Mouse (Mus musculus): Measurements from ENCODE around the gene St5.

The St5 gene

DNA sequence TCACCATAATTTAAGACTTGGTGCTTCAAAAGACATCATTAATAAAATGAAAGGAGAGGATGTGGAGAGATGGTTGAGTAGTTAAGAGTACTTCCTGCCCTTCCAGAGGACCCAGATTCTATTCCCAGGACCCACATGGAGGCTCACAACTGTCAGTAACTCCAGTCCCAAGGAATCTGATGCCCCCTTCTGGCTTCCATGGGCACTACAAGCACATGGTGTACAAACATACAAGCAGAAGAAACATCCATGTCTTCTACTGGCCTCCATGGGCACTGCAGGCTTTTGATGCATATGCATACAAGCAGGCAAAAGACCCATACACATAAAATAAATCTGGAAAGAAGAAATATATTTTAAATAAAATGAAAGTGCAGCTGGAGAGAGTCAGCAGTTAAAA lies 3.2 kb downstream of the St5 start:
- DNase-seq (ENCODE audit: low read depth, low spot score), result peak; percentile 86

GRCm38 (mm10) chr7:109695339-109695726 lies 8.1 kb downstream of the St5 start:
- DNase-seq (ENCODE audit: low read depth, low spot score), result peak; percentile 90

DNA sequence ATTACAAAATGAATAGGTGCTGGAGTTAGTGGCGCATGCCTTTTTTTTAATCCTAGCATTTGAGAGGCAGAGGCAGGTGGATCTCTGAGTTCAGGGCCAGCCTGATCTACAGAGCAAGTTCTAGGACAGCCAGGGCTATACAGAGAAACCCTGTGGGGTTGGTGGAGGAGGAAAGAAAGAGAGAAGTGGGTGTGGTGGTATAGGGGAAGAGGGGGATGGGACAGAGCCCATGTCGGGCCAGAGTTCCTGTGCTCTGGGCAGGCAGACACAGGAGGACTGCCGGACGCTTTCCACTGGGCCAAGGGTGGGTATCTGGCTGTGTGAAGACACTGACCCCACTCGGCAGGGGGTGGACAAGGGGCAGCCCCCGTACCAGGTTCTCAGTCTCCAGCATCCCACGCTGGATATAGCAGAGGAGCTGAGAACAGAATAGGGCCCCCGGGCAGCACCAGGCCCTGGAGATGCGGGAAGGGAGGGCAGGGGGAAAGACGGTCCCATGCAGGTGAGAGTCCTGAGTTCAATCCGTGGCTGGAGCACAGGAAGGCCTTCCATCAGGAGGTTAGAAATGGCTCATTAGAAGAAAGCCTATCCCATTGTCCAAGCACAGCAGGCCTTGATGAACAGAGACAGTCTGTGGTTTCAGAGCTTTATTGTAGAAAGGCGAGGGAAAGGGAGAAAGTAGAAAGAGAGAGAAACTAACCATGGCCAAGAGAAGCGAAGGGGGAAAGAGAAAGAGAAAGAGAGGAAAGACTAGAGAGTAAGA lies 8.6 kb downstream of the St5 start:
- DNase-seq (ENCODE audit: low read depth, low spot score), result peak; percentile 59

DNA sequence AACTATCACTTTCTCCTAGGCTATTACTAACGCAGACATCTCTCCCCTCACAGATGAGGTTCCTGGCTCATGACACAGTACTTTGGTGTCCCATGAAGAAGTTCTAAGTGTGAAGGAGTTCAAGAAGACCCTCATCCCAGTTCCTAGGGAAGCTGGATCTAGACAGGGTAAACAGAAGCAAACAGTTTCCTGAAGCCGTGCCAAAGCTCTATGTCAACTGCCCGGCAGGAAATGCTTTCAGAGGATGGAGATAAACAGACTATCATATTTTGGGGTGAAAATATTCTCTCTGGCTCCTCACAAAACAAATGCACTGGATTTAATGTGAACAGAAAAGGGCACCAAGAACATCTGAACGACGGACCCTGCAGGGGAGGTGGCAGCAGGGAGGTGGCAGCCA lies 12.4 kb downstream of the St5 start:
- DNase-seq (ENCODE audit: low read depth, low spot score), result no peak

DNA sequence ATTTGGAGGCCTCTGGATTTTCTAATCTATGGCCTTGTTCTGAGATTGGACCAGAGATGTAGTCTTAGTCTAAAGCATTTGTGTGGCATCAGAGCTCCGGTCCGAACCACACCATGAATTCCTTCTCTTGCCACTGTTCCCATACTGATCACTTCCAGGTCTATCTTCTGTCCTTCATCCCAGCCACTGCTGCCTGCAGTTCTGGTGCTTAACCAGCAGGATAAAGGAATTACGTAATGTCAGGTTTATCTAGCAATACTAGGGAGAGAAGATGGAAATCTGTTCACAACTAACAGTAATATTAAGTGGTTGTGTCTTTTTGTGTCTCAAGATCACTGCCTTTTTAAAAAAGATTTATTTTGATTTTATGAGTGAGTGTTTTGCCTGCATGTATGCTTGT lies 13.3 kb downstream of the St5 start:
- no peak for DNase-seq (ENCODE audit: low read depth, low spot score)

- no peak for DNase-seq (ENCODE audit: low read depth, low spot score)
Measured at GRCm38 (mm10) chr7:109686585-109687128, 16.7 kb downstream of the St5 start.

DNA sequence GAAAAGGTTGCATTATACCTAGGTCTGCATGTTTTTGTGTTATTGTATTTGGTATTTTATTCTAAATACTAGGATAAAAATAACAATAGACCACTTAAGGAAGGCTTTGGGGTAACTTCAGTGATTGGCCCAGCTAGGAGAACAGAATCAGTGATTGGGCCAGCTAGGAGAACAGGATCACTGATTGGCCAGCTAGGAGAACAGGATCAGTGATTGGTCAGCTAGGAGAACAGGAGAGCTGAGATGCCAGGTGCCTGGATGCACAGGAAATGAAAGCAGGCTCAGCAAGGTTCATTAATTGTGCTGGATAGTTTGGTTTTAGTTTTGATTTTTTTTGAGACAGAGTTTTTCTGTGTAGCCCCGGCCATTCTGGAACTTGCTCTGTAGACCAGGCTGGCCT lies 22.5 kb downstream of the St5 start:
- peak; percentile 38 for DNase-seq (ENCODE audit: low read depth, low spot score)

- no peak for DNase-seq (ENCODE audit: low read depth, low spot score)
Measured at GRCm38 (mm10) chr7:109680284-109680683, 23.1 kb downstream of the St5 start.

GRCm38 (mm10) chr7:109674944-109675628 lies 28.3 kb downstream of the St5 start:
- no peak for DNase-seq (ENCODE audit: low read depth, low spot score)

GRCm38 (mm10) chr7:109671581-109672471 lies 31.6 kb downstream of the St5 start:
- DNase-seq (ENCODE audit: low read depth, low spot score), result peak; percentile 50

GRCm38 (mm10) chr7:109669426-109670170 lies 33.8 kb downstream of the St5 start:
- DNase-seq (ENCODE audit: low read depth, low spot score), result no peak

DNA sequence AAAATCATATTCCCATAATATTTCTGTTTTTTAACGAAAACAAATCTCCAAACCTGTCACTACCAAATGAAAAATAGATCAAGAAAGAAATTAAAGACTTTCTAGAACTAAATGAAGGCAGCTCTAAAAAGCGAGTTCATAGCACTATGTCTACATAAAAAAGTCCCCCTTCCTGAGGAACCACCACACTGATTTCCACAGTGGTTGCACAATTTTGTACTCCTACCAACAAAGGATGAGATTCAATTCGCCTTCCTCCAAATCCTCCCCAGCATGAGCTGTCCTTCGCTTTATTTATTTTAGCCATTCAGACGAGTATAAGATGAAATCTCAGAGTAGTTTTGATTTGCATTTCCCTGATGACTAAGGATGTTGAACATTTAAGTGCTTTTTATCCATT lies 36.7 kb downstream of the St5 start:
- DNase-seq (ENCODE audit: low read depth, low spot score), result no peak

GRCm38 (mm10) chr7:109662626-109663025 lies 40.8 kb downstream of the St5 start:
- DNase-seq (ENCODE audit: low read depth, low spot score), result no peak

GRCm38 (mm10) chr7:109659278-109659677 lies 44.1 kb downstream of the St5 start:
- no peak for DNase-seq (ENCODE audit: low read depth, low spot score)

DNA sequence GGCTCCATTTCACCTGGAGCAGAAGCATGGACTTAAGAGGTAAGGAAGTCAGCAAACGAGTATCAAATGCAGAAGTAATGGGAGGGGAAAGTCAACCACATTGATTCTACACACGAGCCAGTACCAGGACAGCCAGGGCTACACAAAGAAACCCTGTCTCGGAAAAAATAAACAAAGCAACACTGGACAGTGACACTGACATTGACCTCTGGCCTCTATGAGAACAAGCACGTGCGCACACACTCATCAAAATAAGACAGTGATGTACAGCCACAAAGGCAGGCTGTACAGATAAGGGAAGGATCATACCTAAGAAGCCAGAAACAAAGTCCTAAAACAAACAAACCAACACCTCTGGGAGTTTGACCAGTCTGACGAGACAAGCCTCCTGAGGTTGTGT lies 45.5 kb downstream of the St5 start:
- DNase-seq (ENCODE audit: low read depth, low spot score), result no peak

DNA sequence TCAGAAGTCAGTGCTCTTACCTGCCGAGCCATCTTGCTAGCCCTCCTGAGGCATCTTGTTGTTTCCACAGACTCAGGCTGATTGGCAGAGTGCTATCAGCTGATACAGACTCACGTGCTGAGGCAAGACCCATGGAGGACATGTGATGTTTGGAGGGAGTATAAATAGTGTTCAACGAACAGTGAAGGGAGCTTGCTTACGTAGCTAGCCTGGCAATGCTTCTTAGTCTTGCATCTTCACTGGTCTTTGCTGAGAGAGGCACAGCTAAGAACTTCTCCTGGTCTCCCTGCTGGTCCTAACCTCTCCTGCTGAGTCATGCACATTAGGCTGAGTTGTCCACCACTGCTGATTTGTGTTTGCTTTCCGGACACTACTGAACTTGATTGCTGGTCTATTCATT lies 48.5 kb downstream of the St5 start:
- peak; percentile 48 for DNase-seq (ENCODE audit: low read depth, low spot score)

DNA sequence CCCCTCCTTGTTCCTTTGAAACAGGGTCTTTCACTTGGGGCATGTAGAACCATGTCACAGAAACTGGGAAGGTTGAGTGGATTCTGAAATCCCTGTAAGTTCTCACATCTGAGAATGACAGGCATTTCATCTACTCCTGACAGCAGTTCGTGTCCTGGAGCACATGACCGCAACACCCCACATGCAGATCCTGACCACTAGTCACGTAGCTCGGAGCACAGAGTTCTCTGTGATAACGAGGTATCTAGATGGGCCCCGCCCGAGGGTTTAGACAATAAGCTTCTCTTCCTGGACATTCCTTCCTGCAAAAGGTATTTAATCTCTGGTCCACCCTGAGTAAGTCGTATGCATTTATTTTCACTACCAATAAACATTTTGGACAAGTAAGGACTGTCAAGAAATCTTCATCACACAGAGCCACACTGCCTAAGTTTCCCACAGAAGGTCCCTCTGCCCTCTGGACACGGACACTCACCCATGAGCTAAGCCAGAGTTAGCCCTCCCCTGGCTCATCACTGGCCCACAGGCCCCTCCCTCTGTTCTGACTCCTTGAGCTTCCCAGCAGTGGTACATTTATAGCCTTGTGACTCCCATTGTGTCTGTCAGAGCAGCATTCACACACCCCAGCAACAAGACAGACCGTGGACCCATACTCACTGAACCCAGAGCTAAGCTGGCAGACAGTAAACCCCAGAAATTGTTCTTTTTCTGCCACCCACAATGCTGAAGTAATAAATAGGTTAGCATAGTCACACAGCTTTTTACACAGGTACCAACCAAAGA lies 54.4 kb downstream of the St5 start:
- no peak for DNase-seq (ENCODE audit: low read depth, low spot score)

GRCm38 (mm10) chr7:109646574-109646973 lies 56.8 kb downstream of the St5 start:
- no peak for DNase-seq (ENCODE audit: low read depth, low spot score)

GRCm38 (mm10) chr7:109643305-109643994 lies 60.0 kb downstream of the St5 start:
- no peak for DNase-seq (ENCODE audit: low read depth, low spot score)

DNA sequence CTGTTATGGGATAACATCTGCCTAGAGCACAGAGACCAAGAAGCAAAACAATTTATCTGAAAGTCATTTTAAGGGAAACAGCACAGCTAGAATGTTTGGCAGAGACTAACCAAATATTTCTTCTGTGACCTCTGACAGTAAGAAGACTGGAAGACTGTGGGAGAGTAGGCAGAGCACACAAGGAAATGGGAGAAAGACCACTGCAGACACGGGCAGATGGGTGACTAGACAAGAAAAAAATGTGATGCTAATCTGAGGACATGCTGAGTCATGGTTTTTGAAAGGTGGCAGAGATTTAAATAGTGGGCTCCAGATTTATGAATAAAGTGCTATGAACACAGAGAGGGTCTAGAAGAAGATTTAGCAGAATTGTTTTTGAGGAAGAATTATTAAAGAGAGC lies 61.4 kb downstream of the St5 start:
- DNase-seq (ENCODE audit: low read depth, low spot score), result no peak

All from ES-CJ7 (cell line).